ENCODE assay signal across 7 mouse cellular contexts in genomic region chr7:84689251-84690100, GRCm38 (mm10). TPM values are rescaled to one million over a fixed set of nuclear protein-coding genes. Genes with fewer than 3 reads are reported as not detected.
DNase-seq lines count a peak whose midpoint lies in the region; ATAC-seq and TF ChIP-seq lines count a peak whose summit lies in the region.

TSS of gene Zfand6 (minus strand) at chr7:84689959.

- H3K4me3 ChIP-seq in embryonic facial prominence, embryonic 12.5 days: peak within 1 kb of the TSS; percentile 91
- H3K4me3 ChIP-seq in kidney, adult 2 months (ENCODE audit: insufficient read depth, low read depth, low read length): peak within 1 kb of the TSS; percentile 81
- peak within 1 kb of the TSS; percentile 92 for H3K4me3 ChIP-seq in limb, embryonic 12.5 days (replicated peaks)
- peak within 1 kb of the TSS; percentile 80 for H3K4me3 ChIP-seq in midbrain, embryonic 15.5 days
- H3K4me3 ChIP-seq in spleen, adult 2 months (ENCODE audit: extremely low read depth, insufficient read depth, insufficient read length): peak within 1 kb of the TSS; percentile 78

- no peak for TF ChIP-seq POLR2A in kidney, adult 2 months (IDR thresholded peaks at IDR 0.05; ENCODE audit: low read depth, low read length)
- TF ChIP-seq POLR2A in spleen, adult 2 months (IDR thresholded peaks at IDR 0.05; ENCODE audit: low read depth, low read length): no peak

- H3K9me3 ChIP-seq in embryonic facial prominence, embryonic 12.5 days: no peaks in the 10 kb centered on the region
- no peaks in the 10 kb centered on the region for H3K9me3 ChIP-seq in limb, embryonic 12.5 days
- H3K9me3 ChIP-seq in midbrain, embryonic 15.5 days: no peaks in the 10 kb centered on the region

- peak within 1 kb of the TSS; percentile 77 for H3K9ac ChIP-seq in embryonic facial prominence, embryonic 12.5 days
- H3K9ac ChIP-seq in limb, embryonic 12.5 days (replicated peaks): peak within 1 kb of the TSS; percentile 81
- peak within 1 kb of the TSS; percentile 56 for H3K9ac ChIP-seq in midbrain, embryonic 15.5 days

- H3K4me2 ChIP-seq in embryonic facial prominence, embryonic 12.5 days (replicated peaks): peak within 1 kb of the TSS; percentile 64
- peak within 1 kb of the TSS; percentile 74 for H3K4me2 ChIP-seq in limb, embryonic 12.5 days
- H3K4me2 ChIP-seq in midbrain, embryonic 15.5 days: peak within 1 kb of the TSS; percentile 72

- H3K36me3 ChIP-seq in embryonic facial prominence, embryonic 12.5 days: no peaks in the 10 kb centered on the region
- H3K36me3 ChIP-seq in kidney, adult 2 months (ENCODE audit: control insufficient read depth, insufficient read depth, low read length): no peaks in the 10 kb centered on the region
- H3K36me3 ChIP-seq in limb, embryonic 12.5 days: no peaks in the 10 kb centered on the region
- H3K36me3 ChIP-seq in midbrain, embryonic 15.5 days (replicated peaks): no peaks in the 10 kb centered on the region
- no peaks in the 10 kb centered on the region for H3K36me3 ChIP-seq in spleen, adult 2 months (ENCODE audit: control insufficient read depth, insufficient read depth, low read length)

- peak within 1 kb of the TSS; percentile 82 for H3K27ac ChIP-seq in embryonic facial prominence, embryonic 12.5 days
- H3K27ac ChIP-seq in kidney, adult 2 months (ENCODE audit: insufficient read depth, low read depth, low read length): peak within 1 kb of the TSS; percentile 73
- H3K27ac ChIP-seq in limb, embryonic 12.5 days: peak within 1 kb of the TSS; percentile 94
- H3K27ac ChIP-seq in midbrain, embryonic 15.5 days: peak within 1 kb of the TSS; percentile 58
- peak within 1 kb of the TSS; percentile 95 for H3K27ac ChIP-seq in spleen, adult 2 months (ENCODE audit: insufficient read depth, low read length)

- peak; percentile 99 for DNase-seq in adrenal gland, postnatal 25 days
- DNase-seq in heart, adult 18-20 months: peak; percentile 97 to 99
- peak; percentile 100 for DNase-seq in kidney, adult 2 months
- DNase-seq in spleen, adult 2 months (ENCODE audit: low read depth in 1 of 2, low spot score in 2 of 2): peak; percentile 90 to 98

- under 1% methylated on average over 79 of the region's 87 CpGs for WGBS in embryonic facial prominence, embryonic 12.5 days
- WGBS in kidney, adult 2 months: under 1% methylated on average over 82 of the region's 87 CpGs
- under 1% methylated on average over 62 of the region's 87 CpGs for WGBS in limb, embryonic 12.5 days
- WGBS in midbrain, embryonic 15.5 days: under 1% methylated on average over 84 of the region's 87 CpGs
- under 1% methylated on average over 67 of the region's 87 CpGs for WGBS in spleen, adult 2 months

- ATAC-seq in embryonic facial prominence, embryonic 12.5 days (ENCODE audit: insufficient number of reproducible peaks, insufficient read depth, low FRiP score, low TSS enrichment): peak; percentile 98
- peak; percentile 97 for ATAC-seq in limb, embryonic 12.5 days (ENCODE audit: insufficient number of reproducible peaks, insufficient read depth, low FRiP score, low TSS enrichment, low read depth)
- ATAC-seq in midbrain, embryonic 15.5 days (replicated peaks): peak; percentile 99

- H3K4me1 ChIP-seq in embryonic facial prominence, embryonic 12.5 days: no peaks in the 10 kb centered on the region
- peaks cover 2% of the 10 kb centered on the region; the same call in 1 of the 2 replicates for H3K4me1 ChIP-seq in kidney, adult 2 months (ENCODE audit: control insufficient read depth, insufficient read depth, low read length)
- H3K4me1 ChIP-seq in limb, embryonic 12.5 days (replicated peaks): no peaks in the 10 kb centered on the region; the same call in 1 of the 2 replicates
- 0 out of 2 replicates have a peak, but pooled peaks cover 6% of the 10 kb centered on the region for H3K4me1 ChIP-seq in midbrain, embryonic 15.5 days
- peaks cover 10% of the 10 kb centered on the region for H3K4me1 ChIP-seq in spleen, adult 2 months (ENCODE audit: control insufficient read depth, insufficient read depth, insufficient read length)

- no peak for TF ChIP-seq CTCF in kidney, adult 2 months (conservative IDR thresholded peaks at IDR 0.05; ENCODE audit: insufficient read depth, insufficient read length, low read depth, low read length)
- TF ChIP-seq CTCF in spleen, adult 2 months (IDR thresholded peaks at IDR 0.05; ENCODE audit: extremely low read depth, insufficient read depth, insufficient read length, insufficient replicate concordance): no peak

- no peaks in the 10 kb centered on the region for H3K27me3 ChIP-seq in embryonic facial prominence, embryonic 12.5 days
- H3K27me3 ChIP-seq in kidney, adult 2 months (replicated peaks; ENCODE audit: control insufficient read depth, insufficient read depth, low read length): no peaks in the 10 kb centered on the region
- no peaks in the 10 kb centered on the region for H3K27me3 ChIP-seq in limb, embryonic 12.5 days
- H3K27me3 ChIP-seq in midbrain, embryonic 15.5 days (replicated peaks): no peaks in the 10 kb centered on the region
- no peaks in the 10 kb centered on the region for H3K27me3 ChIP-seq in spleen, adult 2 months (ENCODE audit: control insufficient read depth, insufficient read depth, low read length)

RNA-seq across cellular contexts. Expression of gene Zfand6, which starts in this region (rescaled TPM):
- 107 and 112 TPM in 2 replicates for total RNA-seq in adrenal gland, postnatal 25 days (2021)
- 195 and 198 TPM in 2 replicates for polyA plus RNA-seq in embryonic facial prominence, embryonic 12.5 days (2016; fragmentation: Nextera tagmentation; extraction: Ambion mirVana)
- total RNA-seq in heart, adult 18-20 months (2021): 10 to 100 TPM; 84.2 to 97.6 TPM
- 62.5 and 237 TPM in 2 replicates for polyA plus RNA-seq in kidney, adult 2 months (2012; rRNA removed)
- polyA plus RNA-seq in limb, embryonic 12.5 days (2016; fragmentation: Nextera tagmentation; extraction: Ambion mirVana): 192 and 199 TPM in 2 replicates
- 171 and 178 TPM in 2 replicates for polyA plus RNA-seq in midbrain, embryonic 15.5 days (2015; fragmentation: Nextera tagmentation; extraction: Ambion mirVana)
- 35.8 and 47.8 TPM in 2 replicates for polyA plus RNA-seq in spleen, adult 2 months (2012; rRNA removed)

Comparison
In these comparisons a context has a peak if more than half of its experiments do, and no peak if none do; other contexts are left out.
1. Peak in every context shown above with its lines: DNase-seq, ATAC-seq, H3K4me3 ChIP-seq and H3K27ac ChIP-seq.